Mouse (Mus musculus) midbrain, embryonic 11.5 days (tissue): Measurements from ENCODE around the gene Rtn4rl1. TPM values are rescaled to one million over a fixed set of nuclear protein-coding genes. Genes with fewer than 3 reads are reported as not detected.
A peak's percentile ranks its signal among the peaks of the same experiment; 100 is the strongest.

Experiments used
- ATAC-seq: fragments of 200-750 bp; cut with Nextera tagmentation; 2 replicates; pipeline ENCODE4 v1.8.0; 2017; ENCODE audit warnings: moderate TSS enrichment, moderate library complexity; ENCODE audit not compliant: low FRiP score
- DNase-seq: peaks from one replicate; pipeline ENCODE4 v3.0.0; 2015; ENCODE audit warnings: low spot score; ENCODE audit errors: missing footprints
- H3K27ac ChIP-seq: fragments of 300-500 bp; sonication (generic); 2 replicates; pipeline ENCODE4 v1.5.1; 2014; ENCODE audit warnings: low read depth, low read length
- H3K27me3 ChIP-seq: fragments of 300-500 bp; sonication (generic); 2 replicates; pipeline ENCODE4 v1.6.1; 2014; ENCODE audit warnings: mild to moderate bottlenecking, low read length, moderate library complexity, mixed read lengths; ENCODE audit not compliant: control insufficient read depth, insufficient read depth
- H3K36me3 ChIP-seq: fragments of 300-500 bp; sonication (generic); 2 replicates; pipeline ENCODE4 v1.6.1; 2014; ENCODE audit warnings: mild to moderate bottlenecking, low read length, moderate library complexity, mixed read lengths; ENCODE audit not compliant: control insufficient read depth, insufficient read depth
- H3K4me1 ChIP-seq: fragments of 300-500 bp; sonication (generic); 2 replicates; pipeline ENCODE4 v1.6.1; 2014; ENCODE audit warnings: low read length; ENCODE audit not compliant: control insufficient read depth, insufficient read depth
- H3K4me2 ChIP-seq: fragments of 300-500 bp; sonication (generic); 2 replicates; pipeline ENCODE4 v1.6.1; 2014; ENCODE audit warnings: mild to moderate bottlenecking, moderate library complexity
- H3K4me3 ChIP-seq: fragments of 300-500 bp; sonication (generic); 2 replicates; pipeline ENCODE4 v1.5.1; 2014; ENCODE audit warnings: low read depth, low read length
- H3K9ac ChIP-seq: fragments of 300-500 bp; sonication (generic); 2 replicates; pipeline ENCODE4 v1.6.1; 2014; ENCODE audit warnings: low read length
- H3K9me3 ChIP-seq: fragments of 300-500 bp; sonication (generic); 2 replicates; pipeline ENCODE4 v1.6.1; 2016; ENCODE audit warnings: low read length; ENCODE audit not compliant: control insufficient read depth
- WGBS: fragments of 180-500 bp; shearing (Covaris S2); extraction: QIAGEN DNeasy Blood & Tissue Kit; methylation state at CpG from one replicate; pipeline ENCODE4 v1.1.7; 2014; 5-methylcytosine and 5-hydroxymethylcytosine counted together
- polyA plus RNA-seq: library from polyadenylated mRNA; unstranded; fragments of >200 nt; fragmentation: Nextera tagmentation; extraction: Ambion mirVana; gene quantifications from 2 replicates; pipeline ENCODE4 v1.2.1, GENCODE M21; 2014

Gene Rtn4rl1
- polyA plus RNA-seq, 1 experiment from 2014 or later = 4.6 TPM

- Histone ChIP-seq H3K4me2 (no peak overlapping the region), H3K4me1 (peaks cover 3% of the 10 kb centered on the region), H3K27ac (no peak overlapping the region), H3K27me3 (no peaks in the 10 kb centered on the region), H3K9me3 (no peaks in the 10 kb centered on the region), H3K36me3 (no peaks in the 10 kb centered on the region), H3K9ac (no peak overlapping the region), H3K4me3 (no peak overlapping the region)
- 60% methylated on average over 9 of the region's 9 CpGs for WGBS
- DNase-seq (no peak), ATAC-seq (no peak)
Observed at GRCm38 (mm10) chr11:75267826-75268281, 74.3 kb downstream of the Rtn4rl1 start.

DNA sequence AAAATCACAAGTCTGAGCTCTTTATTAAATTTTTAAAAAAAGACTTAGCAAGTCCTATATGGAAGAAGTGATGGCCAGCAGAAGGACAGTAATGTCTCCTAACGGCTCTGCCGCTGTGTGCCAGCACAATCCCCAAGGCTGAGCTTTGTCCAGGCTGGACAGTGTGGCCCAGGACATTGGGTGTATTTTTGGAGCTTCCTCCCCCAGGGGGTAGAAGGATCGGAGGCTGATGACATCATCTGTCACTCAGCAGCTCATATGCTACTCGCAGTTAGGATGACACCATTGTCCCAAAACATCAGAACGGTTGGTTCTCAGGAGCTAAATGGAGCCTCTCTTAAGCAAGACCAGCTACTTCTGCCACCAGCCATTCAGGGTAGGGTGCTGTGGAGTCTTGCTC is 74.9 kb downstream of the Rtn4rl1 start:
- Histone ChIP-seq H3K4me3 (no peak overlapping the region), H3K4me1 (peaks cover 1% of the 10 kb centered on the region), H3K36me3 (no peaks in the 10 kb centered on the region), H3K9me3 (no peaks in the 10 kb centered on the region), H3K27me3 (no peaks in the 10 kb centered on the region), H3K9ac (no peak overlapping the region), H3K27ac (no peak overlapping the region), H3K4me2 (no peak overlapping the region)
- no peak for ATAC-seq
- no peak for DNase-seq
- 86% methylated on average over 5 of the region's 5 CpGs for whole genome bisulfite sequencing

GRCm38 (mm10) chr11:75269213-75269612 is 75.6 kb downstream of the Rtn4rl1 start:
- ATAC-seq (no peak), DNase-seq (no peak)
- H3K36me3 ChIP-seq = no peaks in the 10 kb centered on the region
- peaks cover 4% of the 10 kb centered on the region for H3K4me1 ChIP-seq
- H3K4me2 ChIP-seq = no peak overlapping the region
- H3K9ac ChIP-seq = no peak overlapping the region
- 84% methylated on average over 4 of the region's 4 CpGs for WGBS
- H3K27me3 ChIP-seq = no peaks in the 10 kb centered on the region
- no peaks in the 10 kb centered on the region for H3K9me3 ChIP-seq
- no peak overlapping the region for H3K4me3 ChIP-seq
- no peak overlapping the region for H3K27ac ChIP-seq

- Histone ChIP-seq H3K9ac (no peak overlapping the region), H3K4me2 (no peak overlapping the region), H3K36me3 (no peaks in the 10 kb centered on the region), H3K4me3 (no peak overlapping the region), H3K27me3 (no peaks in the 10 kb centered on the region), H3K27ac (no peak overlapping the region), H3K9me3 (no peaks in the 10 kb centered on the region), H3K4me1 (peaks cover 16% of the 10 kb centered on the region)
- DNase-seq (no peak), ATAC-seq (no peak)
- 66% methylated on average over 8 of the region's 8 CpGs for WGBS
Observed at GRCm38 (mm10) chr11:75270276-75270984, 76.8 kb downstream of the Rtn4rl1 start.

DNA sequence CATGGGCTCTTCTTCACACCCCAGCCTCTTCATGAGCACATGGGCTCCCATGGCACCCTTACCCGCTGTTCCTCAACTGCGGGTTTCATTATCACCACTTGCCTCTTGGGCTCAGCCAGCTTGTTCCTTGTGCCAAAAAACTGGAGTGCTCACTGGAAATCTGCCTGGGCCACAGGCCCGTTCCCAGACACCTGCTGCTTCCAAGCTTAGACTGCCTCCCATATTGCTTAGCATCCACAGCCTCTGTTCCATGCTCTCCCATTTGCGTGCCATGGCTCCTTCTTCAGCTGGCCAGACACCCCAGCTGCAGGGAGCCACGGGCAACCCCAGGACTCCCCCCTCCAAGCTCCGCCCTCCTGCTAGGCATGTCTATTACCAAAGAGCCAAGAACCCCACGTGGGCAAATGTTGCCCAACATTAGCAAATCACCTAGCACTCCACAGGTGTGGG is 77.4 kb downstream of the Rtn4rl1 start:
- Histone ChIP-seq H3K4me1 (peaks cover 19% of the 10 kb centered on the region), H3K27ac (no peak overlapping the region), H3K27me3 (no peaks in the 10 kb centered on the region), H3K36me3 (no peaks in the 10 kb centered on the region), H3K4me3 (no peak overlapping the region), H3K4me2 (no peak overlapping the region), H3K9ac (no peak overlapping the region), H3K9me3 (no peaks in the 10 kb centered on the region)
- DNase-seq = no peak
- WGBS = 73% methylated on average over 7 of the region's 7 CpGs
- ATAC-seq = no peak

DNA sequence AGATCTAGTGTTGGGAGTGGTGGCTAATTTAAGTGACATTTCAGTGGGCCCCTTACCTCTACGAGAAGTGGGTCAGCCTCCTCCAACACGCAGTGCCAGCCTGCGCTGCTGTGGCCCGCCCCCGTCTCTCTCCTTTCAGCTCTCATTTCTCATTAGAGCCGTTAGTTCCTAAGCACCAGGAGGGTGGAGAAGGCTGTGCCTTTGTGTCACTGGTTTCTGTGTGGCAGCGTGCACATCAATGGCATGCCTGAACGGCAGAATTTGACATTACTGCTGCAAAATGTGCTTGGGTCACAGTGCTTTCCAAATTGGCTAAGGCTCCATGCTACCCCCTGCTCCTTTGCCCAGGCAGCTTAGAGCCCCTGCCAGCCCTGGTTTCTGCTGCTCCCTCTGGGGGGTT is 79.9 kb downstream of the Rtn4rl1 start:
- peaks cover 24% of the 10 kb centered on the region for H3K4me1 ChIP-seq
- no peak overlapping the region for H3K9ac ChIP-seq
- H3K36me3 ChIP-seq = no peaks in the 10 kb centered on the region
- no peak overlapping the region for H3K4me3 ChIP-seq
- H3K4me2 ChIP-seq = no peak overlapping the region
- no peak overlapping the region for H3K27ac ChIP-seq
- ATAC-seq (peak; percentile 38; the same call in 1 of the 2 replicates), DNase-seq (no peak)
- H3K27me3 ChIP-seq = no peaks in the 10 kb centered on the region
- 9% methylated on average over 8 of the region's 8 CpGs for WGBS
- H3K9me3 ChIP-seq = no peaks in the 10 kb centered on the region

GRCm38 (mm10) chr11:75275035-75275434 is 81.5 kb downstream of the Rtn4rl1 start:
- no peaks in the 10 kb centered on the region for H3K9me3 ChIP-seq
- peaks cover 40% of the 10 kb centered on the region for H3K4me1 ChIP-seq
- H3K4me3 ChIP-seq = no peak overlapping the region
- peak overlapping the region; percentile 2; the same call in 1 of the 2 replicates for H3K4me2 ChIP-seq
- 21% methylated on average over 6 of the region's 6 CpGs for WGBS
- peak overlapping the region; percentile 26; the same call in 1 of the 2 replicates for H3K27ac ChIP-seq
- DNase-seq = no peak
- H3K9ac ChIP-seq = peak overlapping the region; percentile 21; the same call in 1 of the 2 replicates
- no peaks in the 10 kb centered on the region for H3K36me3 ChIP-seq
- peak; percentile 58; the same call in 1 of the 2 replicates for ATAC-seq
- H3K27me3 ChIP-seq = no peaks in the 10 kb centered on the region

GRCm38 (mm10) chr11:75278115-75278514 is 84.5 kb downstream of the Rtn4rl1 start:
- no peak overlapping the region for H3K4me2 ChIP-seq
- H3K9ac ChIP-seq = no peak overlapping the region
- no peak overlapping the region for H3K27ac ChIP-seq
- no peaks in the 10 kb centered on the region for H3K9me3 ChIP-seq
- ATAC-seq (no peak), DNase-seq (peak; percentile 82)
- 21% methylated on average over 7 of the region's 7 CpGs for WGBS
- H3K4me1 ChIP-seq = peaks cover 67% of the 10 kb centered on the region
- H3K36me3 ChIP-seq = no peaks in the 10 kb centered on the region
- no peak overlapping the region for H3K4me3 ChIP-seq
- peaks cover 18% of the 10 kb centered on the region for H3K27me3 ChIP-seq

GRCm38 (mm10) chr11:75279013-75279341 is 85.4 kb downstream of the Rtn4rl1 start:
- ATAC-seq (peak; percentile 63; the same call in 1 of the 2 replicates), DNase-seq (peak; percentile 91)
- H3K4me2 ChIP-seq = peak overlapping the region; percentile 42
- H3K27me3 ChIP-seq = peaks cover 18% of the 10 kb centered on the region
- peak overlapping the region; percentile 49 for H3K9ac ChIP-seq
- H3K4me1 ChIP-seq = peaks cover 63% of the 10 kb centered on the region
- H3K9me3 ChIP-seq = no peaks in the 10 kb centered on the region
- WGBS = 6% methylated on average over 4 of the region's 4 CpGs
- H3K36me3 ChIP-seq = no peaks in the 10 kb centered on the region
- 0 out of 2 replicates have a peak overlapping the region, but pooled peaks have one; percentile 30 for H3K27ac ChIP-seq
- H3K4me3 ChIP-seq = no peak overlapping the region
